Mouse (Mus musculus) stomach, postnatal 0 days (tissue): ENCODE data around the gene Ate1. TPM values are rescaled to one million over a fixed set of nuclear protein-coding genes. Genes with fewer than 3 reads are reported as not detected.

Source experiments
- ATAC-seq: fragments of 200-750 bp; cut with Nextera tagmentation; 2 replicates; pipeline ENCODE4 v1.8.0; 2017; ENCODE audit not compliant: low FRiP score, low TSS enrichment
- DNase-seq: peaks from one replicate; pipeline ENCODE4 v3.0.0-alpha.2; 2016; ENCODE audit warnings: low spot score
- H3K27ac ChIP-seq: fragments of 300-500 bp; sonication (generic); replicated peaks from 2 replicates; pipeline ENCODE4 v1.5.1; 2014; ENCODE audit warnings: mild to moderate bottlenecking, control low read depth
- H3K27me3 ChIP-seq: fragments of 300-500 bp; sonication (generic); 2 replicates; pipeline ENCODE4 v1.6.1; 2014; ENCODE audit warnings: low read length; ENCODE audit not compliant: control insufficient read depth, insufficient read depth
- H3K36me3 ChIP-seq: fragments of 300-500 bp; sonication (generic); 2 replicates; pipeline ENCODE4 v1.6.1; 2014; ENCODE audit warnings: low read length, mixed read lengths; ENCODE audit not compliant: control insufficient read depth, insufficient read depth
- H3K4me1 ChIP-seq: fragments of 300-500 bp; sonication (generic); replicated peaks from 2 replicates; pipeline ENCODE4 v1.6.1; 2014; ENCODE audit warnings: antibody characterized with exemption; ENCODE audit not compliant: control insufficient read depth, insufficient read depth
- H3K4me2 ChIP-seq: fragments of 300-500 bp; sonication (generic); replicated peaks from 2 replicates; pipeline ENCODE4 v1.6.1; 2014; ENCODE audit warnings: low read depth, mild to moderate bottlenecking, control low read depth, moderate library complexity
- H3K4me3 ChIP-seq: fragments of 300-500 bp; sonication (generic); 2 replicates; pipeline ENCODE4 v1.5.1; 2014; ENCODE audit warnings: low read depth, low read length, control low read depth
- H3K9ac ChIP-seq: fragments of 300-500 bp; sonication (generic); 2 replicates; pipeline ENCODE4 v1.6.1; 2014; ENCODE audit warnings: mild to moderate bottlenecking, low read length, control low read depth, mixed read lengths
- H3K9me3 ChIP-seq: fragments of 300-500 bp; sonication (generic); 2 replicates; pipeline ENCODE4 v1.6.1; 2016; ENCODE audit warnings: low read length; ENCODE audit not compliant: control insufficient read depth
- CTCF ChIP-seq: IDR thresholded peaks from 2 replicates; pipeline ENCODE4 v1.5.1; 2016; ENCODE audit warnings: antibody characterized with exemption, low read depth, mild to moderate bottlenecking, moderate library complexity
- EP300 ChIP-seq: optimal IDR thresholded peaks from 2 replicates; pipeline ENCODE3; 2016; ENCODE audit warnings: antibody characterized with exemption
- WGBS: fragments of 180-500 bp; shearing (Covaris S2); extraction: QIAGEN DNeasy Blood & Tissue Kit; methylation state at CpG from one replicate; pipeline ENCODE4 v1.1.7; 2014; 5-methylcytosine and 5-hydroxymethylcytosine counted together
- polyA plus RNA-seq: library from polyadenylated mRNA; unstranded; fragments of >200 nt; fragmentation: Nextera tagmentation; extraction: Ambion mirVana; gene quantifications from 2 replicates; pipeline ENCODE4 v1.2.1, GENCODE M21; 2015

Gene Ate1
- polyA plus RNA-seq, 1 experiment from 2014 or later: 56.4 TPM

- Histone ChIP-seq H3K9ac (no peak overlapping the region), H3K4me2 (no peak overlapping the region), H3K36me3 (no peaks in the 10 kb centered on the region), H3K27me3 (no peaks in the 10 kb centered on the region), H3K27ac (no peak overlapping the region), H3K4me3 (no peak overlapping the region), H3K9me3 (no peaks in the 10 kb centered on the region), H3K4me1 (no peaks in the 10 kb centered on the region)
- TF ChIP-seq CTCF: no peak
- no peak for ATAC-seq
- WGBS: 49% methylated on average over 12 of the region's 12 CpGs
- DNase-seq: no peak
These were observed 152.7 kb downstream of the Ate1 start for GRCm38 (mm10) chr7:130367222-130368035.

- no peak overlapping the region for H3K4me3 ChIP-seq
- ATAC-seq: no peak
- H3K4me2 ChIP-seq: no peak overlapping the region
- TF ChIP-seq CTCF (no peak), EP300 (no peak)
- DNase-seq: no peak
- H3K27ac ChIP-seq: no peak overlapping the region
- H3K36me3 ChIP-seq: no peaks in the 10 kb centered on the region
- no peaks in the 10 kb centered on the region for H3K9me3 ChIP-seq
- H3K27me3 ChIP-seq: no peaks in the 10 kb centered on the region
- no peak overlapping the region for H3K9ac ChIP-seq
- WGBS: 91% methylated on average over 10 of the region's 10 CpGs
- no peaks in the 10 kb centered on the region for H3K4me1 ChIP-seq
These were observed 154.5 kb downstream of the Ate1 start for GRCm38 (mm10) chr7:130365711-130366110.

Other genes with a start within 250 kb of the Ate1 start
- gene Nsmce4a, start 52.7 kb upstream of the Ate1 start, polyA plus RNA-seq: 89.7 and 93.1 TPM in 2 replicates
- gene Tacc2, start 57.1 kb upstream of the Ate1 start, polyA plus RNA-seq: 15.6 and 17.1 TPM in 2 replicates